ENCODE assay signal across 8 mouse cellular contexts in genomic region chr5:124019348-124020216, GRCm38 (mm10). TPM values are rescaled to one million over a fixed set of nuclear protein-coding genes. Genes with fewer than 3 reads are reported as not detected.
DNase-seq lines count a peak whose midpoint lies in the region; ATAC-seq lines count a peak whose summit lies in the region.

No protein-coding gene starts in this region.

- peak; percentile 70 for DNase-seq in CD4-positive, CD25-positive, alpha-beta regulatory T cell, adult 2 months (ENCODE audit: low read depth, low spot score)
- DNase-seq in NIH3T3 (ENCODE audit: low read depth), result peak; percentile 79
- peak; percentile 73 to 76 for DNase-seq in heart, postnatal 36 days
- DNase-seq in layer of hippocampus, postnatal 14 days (ENCODE audit: low spot score in 2 of 2), result peak; percentile 73 to 87
- peak; percentile 93 for DNase-seq in lung, postnatal 10 days
- DNase-seq in skeletal muscle tissue, adult 2 months (ENCODE audit: low read depth, low spot score), result peak; percentile 58
- no peak for DNase-seq in embryo, embryonic 10 days (ENCODE audit: low spot score)

- intact Hi-C loops in heart, postnatal 36 days (cut with DNase I), result no loop called here

- peak; percentile 71 for ATAC-seq in erythroid progenitor cell, adult 5-6 weeks (replicated peaks; ENCODE audit: low FRiP score, poor library complexity, severe bottlenecking)

RNA-seq across cellular contexts. Expression of gene Vps37b, which starts 12.5 kb away (rescaled TPM):
- total RNA-seq in erythroid progenitor cell, adult 5-6 weeks (2015; ENCODE audit: low replicate concordance), result 15.5 TPM in 2 replicates
- total RNA-seq in erythroid progenitor cell, adult 5-6 weeks (2017; ENCODE audit: low replicate concordance), result 7.3 and 9.6 TPM in 2 replicates
- total RNA-seq in heart, postnatal 36 days (2021), result 10 to 100 TPM; 19.6 to 25.0 TPM
- total RNA-seq in layer of hippocampus, postnatal 14 days (2021), result 10 to 100 TPM; 35.9 to 41.0 TPM

RNA-seq across cellular contexts. Expression of gene Hip1r, which starts 46.2 kb away (rescaled TPM):
- total RNA-seq in erythroid progenitor cell, adult 5-6 weeks (2015; ENCODE audit: low replicate concordance), result 0.84 and 2.2 TPM in 2 replicates
- 8.2 and 18.2 TPM in 2 replicates for total RNA-seq in erythroid progenitor cell, adult 5-6 weeks (2017; ENCODE audit: low replicate concordance)
- 10 to 100 TPM in 1 of 2 experiments, 1 to 10 TPM in 1; 8.6 to 17.0 TPM for total RNA-seq in heart, postnatal 36 days (2021)
- 10 to 100 TPM; 61.2 to 63.8 TPM for total RNA-seq in layer of hippocampus, postnatal 14 days (2021)
